Mouse (Mus musculus) bone marrow macrophage, adult 2 months (primary cell): ENCODE data around the gene Fbxl13.

Experiments
- CTCF ChIP-seq: IDR thresholded peaks from 2 replicates; pipeline ENCODE4 v1.5.1; 2012; ENCODE audit warnings: low read depth, mild to moderate bottlenecking, low read length, moderate library complexity
- POLR2A ChIP-seq: IDR thresholded peaks from 2 replicates; pipeline ENCODE4 v1.6.1; 2012; ENCODE audit warnings: mild to moderate bottlenecking, low read depth, low read length, borderline replicate concordance

DNA sequence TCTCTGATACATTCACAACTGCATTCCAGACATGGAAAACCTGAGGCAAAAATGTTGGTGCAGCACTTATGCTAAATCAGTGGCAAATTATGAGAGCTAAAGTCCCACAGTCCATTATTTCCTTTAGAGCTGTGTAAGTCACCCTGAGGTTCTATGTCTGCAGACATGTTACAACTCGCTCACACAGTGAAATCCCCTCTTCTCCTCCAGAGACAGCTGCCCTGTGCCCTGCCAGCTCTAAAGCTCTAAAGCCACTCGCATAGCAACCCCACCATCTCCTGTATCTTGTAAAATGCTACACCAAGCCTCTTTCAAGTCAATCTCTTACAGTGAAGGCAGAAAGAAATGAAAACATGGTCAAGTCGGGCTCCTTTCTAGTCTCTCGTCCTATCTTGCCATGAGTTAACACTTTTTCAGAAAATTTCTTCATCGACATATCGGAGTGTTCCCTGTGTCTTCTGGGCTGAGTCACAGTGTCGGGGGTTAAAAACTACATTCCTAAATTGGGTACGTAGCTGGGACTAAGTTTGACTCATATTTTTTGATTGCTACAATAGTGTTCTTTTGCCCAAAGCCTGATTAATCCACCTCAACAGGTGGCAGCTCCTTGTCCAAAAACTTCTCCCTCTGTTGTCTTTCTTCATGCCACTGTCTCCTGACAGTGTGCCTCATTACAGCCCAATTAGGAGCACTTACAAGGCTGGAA lies 152.0 kb downstream of the Fbxl13 start:
- TF ChIP-seq CTCF, result no peak
- TF ChIP-seq POLR2A, result no peak
